Mouse (Mus musculus): ENCODE measurements around the gene 4930595M18Rik. TPM values are rescaled to one million over a fixed set of nuclear protein-coding genes. Genes with fewer than 3 reads are reported as not detected.

4930595M18Rik gene
- polyA plus RNA-seq (2014; fragmentation: Illumina TruSeq; extraction: RNeasy Lipid Tissue Mini Kit (QIAGEN cat#74804); ENCODE audit: low read depth, low replicate concordance): not detected

GRCm38 (mm10) chrX:81458021-81458420, at the start of gene 4930595M18Rik:
4930595M18Rik (minus strand) TSS chrX:81458121.

Data from kidney, adult 10 weeks (tissue).